Mouse (Mus musculus) heart, postnatal 0 days (tissue): Measurements from ENCODE around the gene Smad3.

Experiments
- CTCF ChIP-seq: IDR thresholded peaks from 2 replicates; pipeline ENCODE4 v1.5.1; 2016; ENCODE audit warnings: antibody characterized with exemption, control low read depth, low read depth
- EP300 ChIP-seq: IDR thresholded peaks from 2 replicates; pipeline ENCODE4 v1.6.1; 2016; ENCODE audit warnings: antibody characterized with exemption, low read depth

GRCm38 (mm10) chr9:63701957-63702309 lies 55.9 kb downstream of the Smad3 start:
- no peak for TF ChIP-seq EP300
- TF ChIP-seq CTCF: no peak
